Mouse (Mus musculus) small intestine, adult 2 months (tissue): ENCODE data around the gene Dnaaf3.

Experiments
- CTCF ChIP-seq: fragments of 200-500 bp; IDR thresholded peaks from 2 replicates; pipeline ENCODE4 v1.5.1; 2012; ENCODE audit warnings: low read depth, mild to moderate bottlenecking, control low read depth, inconsistent platforms, low read length, moderate library complexity, mixed read lengths; ENCODE audit not compliant: insufficient replicate concordance, insufficient read length; ENCODE audit errors: extremely low read depth
- POLR2A ChIP-seq: fragments of 200-500 bp; IDR thresholded peaks from 2 replicates; pipeline ENCODE4 v1.6.1; 2012; ENCODE audit warnings: low read depth, mild to moderate bottlenecking, control low read depth, inconsistent platforms, low read length, moderate library complexity

DNA sequence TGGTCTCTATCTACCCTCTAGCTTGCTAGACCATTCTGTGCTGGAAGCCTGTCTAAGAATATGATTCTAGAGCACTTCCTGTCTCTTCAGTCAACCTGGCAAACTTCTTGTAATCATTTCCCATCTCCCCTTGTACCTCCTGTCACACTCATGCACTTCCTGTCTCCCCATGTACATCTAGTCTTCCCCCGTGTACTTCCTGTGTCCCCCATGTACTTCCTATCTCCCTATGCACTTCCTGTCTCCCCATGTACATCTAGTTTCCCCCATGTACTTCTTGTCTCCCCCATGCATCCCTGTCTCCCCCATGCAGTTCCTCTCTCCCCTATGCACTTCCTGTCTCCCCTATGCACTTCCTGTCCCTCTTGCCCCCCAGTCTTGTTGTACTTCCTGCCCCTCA, 13.8 kb downstream of the Dnaaf3 start:
- no peak for TF ChIP-seq CTCF
- no peak for TF ChIP-seq POLR2A
